In genomic region chr16:94765129-94765528, GRCm38 (mm10) we compare ENCODE assay signal across 11 mouse cellular contexts.
DNase-seq lines count a peak whose midpoint lies in the region; ATAC-seq lines count a peak whose summit lies in the region.
"Had no signal": no experiment of that assay in that cellular context is flagged by ENCODE, and none has a peak within 500 bp of the region (broad histone marks: within the 10 kb centered on the region; RNA-seq: fewer than 3 reads in every experiment).

No protein-coding gene starts in this region.

- peaks cover 10% of the 10 kb centered on the region for H3K4me1 ChIP-seq in hindbrain, embryonic 15.5 days (replicated peaks)
- peaks cover 12% of the 10 kb centered on the region for H3K4me1 ChIP-seq in hindbrain, embryonic 10.5 days (replicated peaks)

- no peaks in the 10 kb centered on the region for H3K36me3 ChIP-seq in hindbrain, embryonic 15.5 days
- H3K36me3 ChIP-seq in hindbrain, embryonic 10.5 days = no peaks in the 10 kb centered on the region
- H3K36me3 ChIP-seq: G1E had no signal

- H3K4me2 ChIP-seq in hindbrain, embryonic 15.5 days = peak overlapping the region; percentile 35

- H3K9ac ChIP-seq in hindbrain, embryonic 15.5 days = no peak overlapping the region

- WGBS in hindbrain, embryonic 15.5 days = 25% methylated on average over 8 of the region's 8 CpGs
- WGBS in hindbrain, embryonic 10.5 days = 36% methylated on average over 8 of the region's 8 CpGs

- H3K27ac ChIP-seq in hindbrain, embryonic 15.5 days (replicated peaks) = peak overlapping the region; percentile 50; the same call in 1 of the 2 replicates
- no peak overlapping the region for H3K27ac ChIP-seq in hindbrain, embryonic 10.5 days

- no peak overlapping the region for H3K4me3 ChIP-seq in hindbrain, embryonic 15.5 days
- H3K4me3 ChIP-seq in hindbrain, embryonic 10.5 days = no peak overlapping the region

- H3K9me3 ChIP-seq in hindbrain, embryonic 15.5 days = no peaks in the 10 kb centered on the region
- no peaks in the 10 kb centered on the region for H3K9me3 ChIP-seq in hindbrain, embryonic 10.5 days
- H3K9me3 ChIP-seq: G1E had no signal

- H3K27me3 ChIP-seq in hindbrain, embryonic 15.5 days = no peaks in the 10 kb centered on the region
- H3K27me3 ChIP-seq in hindbrain, embryonic 10.5 days (ENCODE audit: insufficient read depth, poor library complexity, severe bottlenecking) = no peaks in the 10 kb centered on the region

- ATAC-seq in hindbrain, embryonic 15.5 days (ENCODE audit: low FRiP score, low read depth) = no peak

- intact Hi-C loops in heart, postnatal 10 days (cut with DNase I) = no loop called here

- DNase-seq in hindbrain, embryonic 10.5 days (ENCODE audit: low spot score) = no peak
- DNase-seq in right cerebral cortex, postnatal 10 days (ENCODE audit: low spot score in 2 of 2) = peak; percentile 46 to 61
- DNase-seq in right cerebral cortex, postnatal 25 days = no peak
- peak; percentile 72 to 77 for DNase-seq in heart, postnatal 10 days
- peak; percentile 52 for DNase-seq in telencephalon, adult 2 months (ENCODE audit: low read depth, low spot score)
- DNase-seq in frontal cortex, postnatal 14 days (ENCODE audit: low spot score in 2 of 2) = no peak
- no peak for DNase-seq in spleen, adult 12 weeks (ENCODE audit: low spot score)
- DNase-seq: kidney, adult 11 months; lung, adult 2 months had no signal

Comparison
In these comparisons a context has a peak if more than half of its experiments do, and no peak if none do; other contexts are left out.
1. DNase-seq: peak in right cerebral cortex, postnatal 10 days (2 of 2), heart, postnatal 10 days (2 of 2) and telencephalon, adult 2 months (single experiment); none in hindbrain, embryonic 10.5 days (single experiment), right cerebral cortex, postnatal 25 days (single experiment), frontal cortex, postnatal 14 days (0 of 2) and spleen, adult 12 weeks (single experiment).